In the genomic region with DNA sequence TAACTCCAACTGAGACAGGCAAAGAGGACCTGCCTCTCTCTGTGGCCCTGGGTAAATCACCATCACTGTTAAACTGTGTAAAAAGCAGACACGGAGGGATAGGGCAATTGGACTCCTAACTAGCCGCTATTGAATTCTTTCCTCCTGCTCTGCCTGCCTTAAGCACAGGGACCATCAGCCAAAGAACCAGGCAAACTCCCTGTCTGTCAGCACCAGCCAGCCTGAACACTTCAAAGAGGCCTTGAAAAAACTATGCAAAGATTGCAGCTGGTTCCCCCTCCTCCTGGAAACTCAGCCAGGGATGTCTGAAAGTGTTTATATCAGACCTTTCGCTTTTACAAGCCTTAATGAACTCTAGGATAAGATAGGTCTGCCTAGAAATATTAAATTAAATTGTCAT, we compare ENCODE assay signal across 18 mouse cellular contexts. TPM values are rescaled to one million over a fixed set of nuclear protein-coding genes. Genes with fewer than 3 reads are reported as not detected.
A peak's percentile ranks its signal among the peaks of the same experiment; 100 is the strongest.
DNase-seq lines count a peak whose midpoint lies in the region; ATAC-seq and TF ChIP-seq lines count a peak whose summit lies in the region.
"Had no signal": no experiment of that assay in that cellular context is flagged by ENCODE, and none has a peak within 500 bp of the region (broad histone marks: within the 10 kb centered on the region; RNA-seq: fewer than 3 reads in every experiment).

No protein-coding gene starts in this region.

- DNase-seq in heart, adult 11 months, result no peak
- DNase-seq in lung, postnatal 0 days (ENCODE audit: low spot score), result peak; percentile 17
- DNase-seq in lung, postnatal 36 days, result no peak
- peak; percentile 66 for DNase-seq in brain, embryonic 14.5 days (ENCODE audit: low read depth)
- DNase-seq in forebrain, embryonic 14.5 days (ENCODE audit: low spot score), result peak; percentile 24
- DNase-seq in urinary bladder, postnatal 36 days (ENCODE audit: low spot score in 2 of 2), result no peak
- DNase-seq: cerebellum, adult 11 months; cerebellum, postnatal 36 days; heart, postnatal 14 days; kidney, postnatal 10 days; layer of hippocampus, adult 9-11 months; liver; thymus, postnatal 4 days had no signal

- TF ChIP-seq POLR2A in brain, embryonic 14.5 days (IDR thresholded peaks at IDR 0.05; ENCODE audit: borderline replicate concordance, extremely low read depth, insufficient read depth, insufficient read length, poor library complexity, severe bottlenecking), result no peak

- no peaks in the 10 kb centered on the region for H3K4me1 ChIP-seq in heart, embryonic 11.5 days (ENCODE audit: control insufficient read depth, insufficient read depth, low read length)
- H3K4me1 ChIP-seq in lung, postnatal 0 days (ENCODE audit: insufficient read depth, low read depth, low read length), result no peaks in the 10 kb centered on the region
- peaks cover 4% of the 10 kb centered on the region; the same call in 1 of the 2 replicates for H3K4me1 ChIP-seq in forebrain, embryonic 14.5 days (ENCODE audit: control insufficient read depth, insufficient read depth, low read length)
- H3K4me1 ChIP-seq: lung, embryonic 15.5 days had no signal

- peak overlapping the region; percentile 29; the same call in 1 of the 2 replicates for H3K27ac ChIP-seq in heart, embryonic 11.5 days (ENCODE audit: low read depth, low read length)
- no peak overlapping the region for H3K27ac ChIP-seq in lung, postnatal 0 days (ENCODE audit: low read length)
- no peak overlapping the region for H3K27ac ChIP-seq in forebrain, embryonic 14.5 days (ENCODE audit: low read depth, low read length)
- H3K27ac ChIP-seq: lung, embryonic 15.5 days had no signal

- H3K36me3 ChIP-seq in heart, embryonic 11.5 days (ENCODE audit: control insufficient read depth, insufficient read depth, low read length), result no peaks in the 10 kb centered on the region
- H3K36me3 ChIP-seq in lung, postnatal 0 days (ENCODE audit: insufficient read depth, low read length), result no peaks in the 10 kb centered on the region
- H3K36me3 ChIP-seq in forebrain, embryonic 14.5 days (ENCODE audit: control insufficient read depth, insufficient read depth, low read length), result peaks cover 5% of the 10 kb centered on the region; the same call in 1 of the 2 replicates
- H3K36me3 ChIP-seq: lung, embryonic 15.5 days had no signal

- H3K9ac ChIP-seq in heart, embryonic 11.5 days (ENCODE audit: low read depth, low read length), result no peak overlapping the region
- H3K9ac ChIP-seq in lung, postnatal 0 days (replicated peaks; ENCODE audit: low read depth), result no peak overlapping the region
- H3K9ac ChIP-seq in forebrain, embryonic 14.5 days (ENCODE audit: low read length), result no peak overlapping the region
- H3K9ac ChIP-seq: lung, embryonic 15.5 days had no signal

- TF ChIP-seq EP300 in lung, postnatal 0 days (IDR thresholded peaks at IDR 0.05), result no peak

- no peak for ATAC-seq in heart, embryonic 11.5 days (replicated peaks; ENCODE audit: insufficient number of reproducible peaks, low FRiP score, low TSS enrichment)
- no peak for ATAC-seq in lung, postnatal 0 days
- ATAC-seq in forebrain, embryonic 14.5 days, result no peak
- ATAC-seq: activated CD4-positive, CD25-positive, alpha-beta regulatory T cell, adult 4 months had no signal

- no peaks in the 10 kb centered on the region for H3K9me3 ChIP-seq in heart, embryonic 11.5 days (replicated peaks; ENCODE audit: control insufficient read depth, low read length)
- no peaks in the 10 kb centered on the region for H3K9me3 ChIP-seq in lung, postnatal 0 days (ENCODE audit: low read length)
- no peaks in the 10 kb centered on the region for H3K9me3 ChIP-seq in forebrain, embryonic 14.5 days (replicated peaks; ENCODE audit: control insufficient read depth, low read length)
- H3K9me3 ChIP-seq: G1E; lung, embryonic 15.5 days had no signal

- H3K4me3 ChIP-seq in heart, embryonic 11.5 days (ENCODE audit: low read depth, low read length), result no peak overlapping the region
- no peak overlapping the region for H3K4me3 ChIP-seq in lung, postnatal 0 days (ENCODE audit: low read depth, low read length)
- H3K4me3 ChIP-seq in forebrain, embryonic 14.5 days (ENCODE audit: low read depth, low read length), result no peak overlapping the region
- H3K4me3 ChIP-seq: lung, embryonic 15.5 days had no signal

- TF ChIP-seq CTCF in lung, postnatal 0 days (IDR thresholded peaks at IDR 0.05), result no peak
- TF ChIP-seq CTCF in brain, embryonic 14.5 days (IDR thresholded peaks at IDR 0.05; ENCODE audit: borderline replicate concordance, extremely low read depth, insufficient read depth, insufficient read length), result no peak

- 21% methylated on average over 3 of the region's 3 CpGs for WGBS in heart, embryonic 11.5 days (ENCODE audit: insufficient replicate concordance)
- 12% methylated on average over 3 of the region's 3 CpGs for WGBS in lung, postnatal 0 days
- WGBS in forebrain, embryonic 14.5 days, result 18% methylated on average over 3 of the region's 3 CpGs

- no peaks in the 10 kb centered on the region for H3K27me3 ChIP-seq in heart, embryonic 11.5 days (ENCODE audit: control insufficient read depth, insufficient read depth, low read length)
- no peaks in the 10 kb centered on the region for H3K27me3 ChIP-seq in lung, postnatal 0 days (replicated peaks; ENCODE audit: insufficient read depth, low read length)
- no peaks in the 10 kb centered on the region for H3K27me3 ChIP-seq in forebrain, embryonic 14.5 days (replicated peaks; ENCODE audit: control insufficient read depth, insufficient read depth, low read length)
- H3K27me3 ChIP-seq: lung, embryonic 15.5 days had no signal

- no peak overlapping the region for H3K4me2 ChIP-seq in heart, embryonic 11.5 days
- H3K4me2 ChIP-seq in lung, postnatal 0 days (replicated peaks; ENCODE audit: low read depth, low read length), result no peak overlapping the region
- H3K4me2 ChIP-seq in forebrain, embryonic 14.5 days (ENCODE audit: low read length), result no peak overlapping the region
- H3K4me2 ChIP-seq: lung, embryonic 15.5 days had no signal

RNA-seq across cellular contexts. Expression of gene Bex3, which starts 4.5 kb away (rescaled TPM):
- 780 and 783 TPM in 2 replicates for polyA plus RNA-seq in heart, embryonic 11.5 days (2014; fragmentation: Nextera tagmentation; extraction: Ambion mirVana)
- 275 and 314 TPM in 2 replicates for polyA plus RNA-seq in lung, postnatal 0 days (2015; fragmentation: Nextera tagmentation; extraction: Ambion mirVana)
- polyA plus RNA-seq in brain, embryonic 14.5 days (2012; rRNA removed), result 619 and 631 TPM in 2 replicates
- 693 and 746 TPM in 2 replicates for polyA plus RNA-seq in forebrain, embryonic 14.5 days (2014; fragmentation: Nextera tagmentation; extraction: Ambion mirVana)

RNA-seq across cellular contexts. Expression of gene Tceal9, which starts 29.7 kb away (rescaled TPM):
- polyA plus RNA-seq in heart, embryonic 11.5 days (2014; fragmentation: Nextera tagmentation; extraction: Ambion mirVana), result 595 and 603 TPM in 2 replicates
- 721 and 732 TPM in 2 replicates for polyA plus RNA-seq in lung, postnatal 0 days (2015; fragmentation: Nextera tagmentation; extraction: Ambion mirVana)
- 194 and 222 TPM in 2 replicates for polyA plus RNA-seq in brain, embryonic 14.5 days (2012; rRNA removed)
- polyA plus RNA-seq in forebrain, embryonic 14.5 days (2014; fragmentation: Nextera tagmentation; extraction: Ambion mirVana), result 368 and 379 TPM in 2 replicates

RNA-seq across cellular contexts. Expression of gene Bex1, which starts 59.2 kb away (rescaled TPM):
- polyA plus RNA-seq in heart, embryonic 11.5 days (2014; fragmentation: Nextera tagmentation; extraction: Ambion mirVana), result 197 and 204 TPM in 2 replicates
- polyA plus RNA-seq in lung, postnatal 0 days (2015; fragmentation: Nextera tagmentation; extraction: Ambion mirVana), result 16.7 and 17.1 TPM in 2 replicates
- 157 and 187 TPM in 2 replicates for polyA plus RNA-seq in brain, embryonic 14.5 days (2012; rRNA removed)
- 172 and 180 TPM in 2 replicates for polyA plus RNA-seq in forebrain, embryonic 14.5 days (2014; fragmentation: Nextera tagmentation; extraction: Ambion mirVana)
- polyA plus RNA-seq: activated CD4-positive, CD25-positive, alpha-beta regulatory T cell, adult 4 months; C2C12 had no signal

RNA-seq across cellular contexts. Expression of gene Tceal7, which starts 60.0 kb away (rescaled TPM):
- 6.6 and 7.3 TPM in 2 replicates for polyA plus RNA-seq in heart, embryonic 11.5 days (2014; fragmentation: Nextera tagmentation; extraction: Ambion mirVana)
- polyA plus RNA-seq in lung, postnatal 0 days (2015; fragmentation: Nextera tagmentation; extraction: Ambion mirVana), result 0.17 and 0.43 TPM in 2 replicates
- polyA plus RNA-seq in brain, embryonic 14.5 days (2012; rRNA removed), result 1.3 and 1.5 TPM in 2 replicates
- polyA plus RNA-seq in forebrain, embryonic 14.5 days (2014; fragmentation: Nextera tagmentation; extraction: Ambion mirVana), result 1.9 and 2.2 TPM in 2 replicates
- polyA plus RNA-seq: activated CD4-positive, CD25-positive, alpha-beta regulatory T cell, adult 4 months; C2C12; G1E had no signal

Comparison
In these comparisons a context has a peak if more than half of its experiments do, and no peak if none do; other contexts are left out.
1. DNase-seq: peak in lung, postnatal 0 days (single experiment), brain, embryonic 14.5 days (single experiment) and forebrain, embryonic 14.5 days (single experiment); none in heart, adult 11 months (single experiment), lung, postnatal 36 days (single experiment) and urinary bladder, postnatal 36 days (0 of 2).